Mouse (Mus musculus): ENCODE results near the gene Hrasls5. TPM values are rescaled to one million over a fixed set of nuclear protein-coding genes. Genes with fewer than 3 reads are reported as not detected.

Hrasls5 gene
- total RNA-seq (2017) = not detected in 2 replicates

DNA sequence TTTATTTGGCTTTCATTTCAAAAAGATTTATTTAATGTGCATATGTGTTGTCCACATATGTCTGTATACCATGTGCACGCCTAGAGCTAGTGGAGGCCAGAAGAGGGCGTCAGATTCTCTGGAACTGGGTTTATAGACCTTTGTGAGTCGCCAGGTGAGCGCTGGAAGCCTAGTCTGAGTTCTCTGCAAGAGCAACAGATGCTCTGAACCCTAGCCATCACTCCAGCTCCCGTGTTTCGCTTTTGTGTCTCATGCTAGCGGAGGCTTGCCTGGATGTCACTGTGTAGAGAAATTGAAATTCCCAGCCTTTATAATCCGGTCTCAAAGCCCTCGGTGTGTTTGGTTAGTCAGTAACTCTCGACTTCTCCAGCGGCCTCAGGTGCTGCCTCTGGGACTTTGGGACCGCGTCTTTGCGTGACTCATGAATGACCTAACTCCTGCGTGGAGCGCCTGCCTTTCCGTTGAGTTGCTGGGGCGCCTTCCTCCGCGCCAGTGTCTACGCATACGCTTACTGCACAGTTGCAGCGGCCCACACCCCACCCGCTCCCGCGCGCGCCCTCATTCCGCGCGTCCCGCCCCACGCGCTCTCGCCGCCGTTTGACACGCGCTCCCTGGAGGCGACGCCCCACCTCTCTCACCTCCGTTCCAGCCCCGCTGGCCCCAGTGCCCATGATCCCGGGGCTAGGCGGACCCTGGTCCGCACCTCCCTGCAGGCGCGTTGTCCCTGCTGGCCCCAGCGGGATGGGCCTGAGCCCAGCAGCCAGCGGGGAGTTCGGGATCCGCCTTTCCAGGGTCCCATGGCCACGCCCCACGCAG is at the start of gene Hrasls5:
TSS of gene Hrasls5 (plus strand) at position 600 of the 816 bp plus-strand sequence.
- peak; percentile 17 to 62; a peak in 3 of 4 replicates for ATAC-seq (replicated peaks in 1 of 2; ENCODE audit: insufficient read depth in 1 of 2, low FRiP score in 2 of 2, low TSS enrichment in 1 of 2, low read depth in 1 of 2, poor library complexity in 2 of 2, severe bottlenecking in 2 of 2)

DNA sequence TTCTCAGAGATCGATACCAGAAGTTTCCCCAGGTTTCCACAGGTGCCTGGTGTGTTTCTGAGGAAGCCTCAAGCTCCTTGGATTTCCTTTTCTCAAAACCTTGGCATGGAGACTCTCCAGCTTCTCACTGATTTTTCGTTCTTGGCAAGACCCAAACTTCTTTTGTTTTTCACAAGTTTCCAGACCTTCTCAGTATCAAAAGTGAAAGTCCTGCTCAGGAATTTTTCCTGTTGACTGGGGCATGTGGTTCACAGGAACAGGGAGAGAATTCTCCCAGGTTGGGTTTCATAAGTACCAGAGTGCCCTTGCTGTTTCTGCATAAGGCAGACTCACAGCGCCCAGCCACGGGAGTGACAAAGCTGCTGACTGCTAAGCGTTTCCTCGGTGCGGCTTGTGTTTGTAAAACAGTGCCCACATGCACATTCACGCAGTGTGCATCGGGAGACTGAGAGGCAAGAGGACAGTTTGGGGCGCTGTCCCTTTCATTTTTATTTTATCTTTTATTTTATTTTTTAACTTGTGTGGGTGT is 49.7 kb upstream of the Hrasls5 start:
- ATAC-seq (replicated peaks in 1 of 2; ENCODE audit: insufficient read depth in 1 of 2, low FRiP score in 2 of 2, low TSS enrichment in 1 of 2, low read depth in 1 of 2, poor library complexity in 2 of 2, severe bottlenecking in 2 of 2) = no peak

DNA sequence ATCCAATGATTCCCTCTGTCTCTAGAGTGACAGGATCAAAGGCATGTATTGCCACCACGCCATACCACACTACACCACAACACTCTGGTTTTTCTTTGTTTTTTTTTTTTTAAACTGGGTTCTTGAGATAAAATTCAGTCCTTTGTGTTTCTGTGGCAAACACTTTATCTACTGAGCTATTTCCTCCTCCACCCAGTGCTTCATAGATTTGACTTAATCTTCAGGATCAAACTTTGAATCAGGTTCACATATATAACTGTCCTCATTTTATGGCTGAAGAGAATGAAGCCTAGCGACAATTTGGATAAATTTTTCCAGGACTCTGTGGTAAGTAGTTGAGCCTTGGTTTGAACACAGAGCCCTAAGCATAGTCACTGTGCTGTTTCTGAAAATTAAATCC is 48.7 kb upstream of the Hrasls5 start:
- no peak for ATAC-seq (replicated peaks in 1 of 2; ENCODE audit: insufficient read depth in 1 of 2, low FRiP score in 2 of 2, low TSS enrichment in 1 of 2, low read depth in 1 of 2, poor library complexity in 2 of 2, severe bottlenecking in 2 of 2)

DNA sequence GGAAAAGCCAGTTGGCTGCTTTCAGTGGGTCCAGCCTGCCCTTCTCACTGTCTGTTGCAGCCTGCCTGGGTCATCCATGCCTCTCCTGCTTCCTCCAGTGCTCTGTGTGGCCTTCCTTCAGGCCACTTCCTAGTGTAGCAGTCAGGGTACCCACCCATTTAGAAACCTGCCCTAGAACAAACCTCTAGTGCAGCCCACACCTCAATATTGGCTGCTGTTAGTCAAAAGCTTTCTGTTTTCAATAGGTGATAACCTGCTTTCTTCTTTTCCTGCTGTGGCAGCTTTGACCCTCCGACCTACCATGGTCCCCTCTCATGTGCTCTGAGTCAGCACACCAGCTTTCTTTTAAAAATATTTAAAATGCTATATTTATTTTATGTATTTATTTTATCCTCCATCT is 47.9 kb upstream of the Hrasls5 start:
- ATAC-seq (replicated peaks in 1 of 2; ENCODE audit: insufficient read depth in 1 of 2, low FRiP score in 2 of 2, low TSS enrichment in 1 of 2, low read depth in 1 of 2, poor library complexity in 2 of 2, severe bottlenecking in 2 of 2) = no peak

DNA sequence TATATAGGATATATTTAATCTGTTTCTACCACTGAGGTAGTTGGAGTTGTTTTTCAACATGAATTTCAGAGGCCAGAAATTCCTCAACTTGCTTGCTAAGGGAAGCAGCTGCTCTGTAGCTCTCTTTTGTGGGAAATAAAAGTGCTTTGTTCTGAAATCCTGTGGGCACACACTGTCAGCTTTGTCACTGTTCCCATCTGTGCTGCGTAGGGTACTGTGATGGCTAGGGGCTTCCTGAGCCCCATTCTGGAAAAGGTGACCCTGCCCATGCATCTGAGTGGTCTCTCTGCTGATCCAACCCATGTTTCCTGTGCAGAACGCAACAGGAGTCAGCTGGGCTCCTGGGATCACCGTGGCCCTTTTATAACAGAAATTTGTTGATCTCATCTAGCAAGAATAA is 45.5 kb upstream of the Hrasls5 start:
- no peak for ATAC-seq (replicated peaks in 1 of 2; ENCODE audit: insufficient read depth in 1 of 2, low FRiP score in 2 of 2, low TSS enrichment in 1 of 2, low read depth in 1 of 2, poor library complexity in 2 of 2, severe bottlenecking in 2 of 2)

DNA sequence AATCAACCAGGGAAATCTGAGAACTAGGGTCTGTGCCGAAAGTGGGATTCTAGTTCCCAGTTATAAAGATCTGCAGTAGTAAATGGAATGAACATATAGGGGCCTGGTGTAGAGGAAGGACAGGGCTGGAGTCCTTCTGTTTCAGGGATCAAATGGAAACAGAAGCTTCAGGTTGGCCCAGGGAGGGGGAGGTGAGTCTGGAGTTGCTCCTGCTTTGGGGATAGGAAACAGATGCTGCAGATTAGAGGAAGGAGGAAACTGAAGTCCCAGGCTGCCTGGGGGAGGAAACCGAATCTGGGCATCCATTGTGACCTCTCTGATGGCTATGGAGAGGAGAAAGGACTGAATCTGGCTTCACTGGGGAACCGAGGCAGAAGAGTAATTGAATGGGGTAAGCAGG is 44.0 kb upstream of the Hrasls5 start:
- peak in 1 of 2 experiments; percentile 42; a peak in 1 of 4 replicates for ATAC-seq (replicated peaks in 1 of 2; ENCODE audit: insufficient read depth in 1 of 2, low FRiP score in 2 of 2, low TSS enrichment in 1 of 2, low read depth in 1 of 2, poor library complexity in 2 of 2, severe bottlenecking in 2 of 2)

DNA sequence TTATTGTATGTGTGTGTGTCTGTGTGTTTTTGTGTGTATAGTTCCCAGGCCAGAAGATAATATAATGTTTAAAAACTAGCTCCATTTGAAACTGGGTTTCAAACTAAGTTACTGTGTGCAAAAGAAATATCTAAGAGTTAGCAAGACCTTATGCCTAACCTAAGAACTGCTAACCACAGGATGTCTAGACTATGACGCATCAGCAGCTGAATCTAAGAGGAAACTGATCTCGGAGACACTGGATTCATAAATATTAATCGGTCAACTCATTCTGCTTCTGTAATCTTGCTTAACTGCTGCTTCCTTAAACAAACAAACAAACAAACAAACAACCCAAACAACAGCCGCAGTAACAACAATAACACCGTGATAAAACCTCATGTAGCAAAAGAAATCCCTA is 42.7 kb upstream of the Hrasls5 start:
- ATAC-seq (replicated peaks in 1 of 2; ENCODE audit: insufficient read depth in 1 of 2, low FRiP score in 2 of 2, low TSS enrichment in 1 of 2, low read depth in 1 of 2, poor library complexity in 2 of 2, severe bottlenecking in 2 of 2) = peak in 1 of 2 experiments; percentile 7; a peak in 1 of 4 replicates

DNA sequence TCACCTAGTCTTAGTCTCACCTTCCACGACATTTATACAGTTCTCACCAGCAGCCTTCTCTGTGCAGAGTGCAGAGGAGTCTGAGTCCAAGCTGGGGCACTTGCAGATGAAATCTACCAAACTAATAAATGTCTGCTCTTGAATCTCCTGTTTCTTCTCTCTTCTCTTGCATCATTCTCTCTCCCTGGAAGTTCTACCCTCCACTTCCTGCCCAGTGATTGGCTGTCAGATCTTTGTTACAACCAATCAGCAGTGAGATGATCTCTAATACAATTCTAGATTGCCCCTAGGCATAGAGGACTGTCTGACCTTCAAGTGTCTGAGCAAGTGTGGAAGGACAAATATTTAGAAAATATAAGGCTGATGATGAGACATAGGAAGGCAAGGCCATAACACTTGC is 36.2 kb upstream of the Hrasls5 start:
- no peak for ATAC-seq (replicated peaks in 1 of 2; ENCODE audit: insufficient read depth in 1 of 2, low FRiP score in 2 of 2, low TSS enrichment in 1 of 2, low read depth in 1 of 2, poor library complexity in 2 of 2, severe bottlenecking in 2 of 2)

DNA sequence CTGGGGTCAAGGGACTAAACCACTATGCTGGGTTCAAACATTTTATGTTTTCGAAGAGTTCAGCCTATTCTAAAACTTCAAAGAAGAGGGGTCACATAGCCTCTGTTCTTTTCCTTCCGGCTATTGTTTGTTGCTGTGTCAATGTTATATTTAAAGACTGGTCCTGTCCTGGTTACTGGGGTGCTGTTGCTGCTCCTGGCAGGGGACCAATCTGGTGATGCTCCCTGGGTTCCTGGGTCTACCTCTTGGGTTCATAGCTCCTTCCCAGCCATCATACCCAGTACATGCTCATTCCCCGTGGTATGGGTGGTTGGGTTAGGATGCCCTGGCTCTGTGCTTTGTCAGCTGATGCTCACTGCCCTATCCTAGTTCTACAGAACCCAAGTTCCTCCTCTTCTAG is 34.6 kb upstream of the Hrasls5 start:
- ATAC-seq (replicated peaks in 1 of 2; ENCODE audit: insufficient read depth in 1 of 2, low FRiP score in 2 of 2, low TSS enrichment in 1 of 2, low read depth in 1 of 2, poor library complexity in 2 of 2, severe bottlenecking in 2 of 2) = no peak

DNA sequence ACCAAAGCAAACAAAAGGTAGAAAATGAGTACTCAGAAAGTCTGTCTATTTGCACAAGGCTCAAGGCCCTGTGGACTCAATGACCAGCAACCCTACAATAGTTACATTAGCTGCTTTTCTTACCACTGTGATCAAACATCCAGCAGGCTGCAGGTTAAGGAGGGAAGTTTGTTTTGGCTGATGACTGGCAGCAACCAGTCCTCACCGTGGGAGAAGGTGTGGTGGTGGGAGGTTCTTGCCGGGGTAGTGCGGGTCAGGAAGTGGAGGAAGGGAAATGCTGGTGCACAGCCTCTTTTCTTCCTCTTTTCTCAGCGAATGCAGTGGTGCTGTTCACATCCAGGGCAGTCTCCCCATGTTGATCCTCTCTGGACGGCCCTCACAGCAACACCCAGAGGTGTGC is 31.3 kb upstream of the Hrasls5 start:
- ATAC-seq (replicated peaks in 1 of 2; ENCODE audit: insufficient read depth in 1 of 2, low FRiP score in 2 of 2, low TSS enrichment in 1 of 2, low read depth in 1 of 2, poor library complexity in 2 of 2, severe bottlenecking in 2 of 2) = no peak; a peak in 1 of 4 replicates

DNA sequence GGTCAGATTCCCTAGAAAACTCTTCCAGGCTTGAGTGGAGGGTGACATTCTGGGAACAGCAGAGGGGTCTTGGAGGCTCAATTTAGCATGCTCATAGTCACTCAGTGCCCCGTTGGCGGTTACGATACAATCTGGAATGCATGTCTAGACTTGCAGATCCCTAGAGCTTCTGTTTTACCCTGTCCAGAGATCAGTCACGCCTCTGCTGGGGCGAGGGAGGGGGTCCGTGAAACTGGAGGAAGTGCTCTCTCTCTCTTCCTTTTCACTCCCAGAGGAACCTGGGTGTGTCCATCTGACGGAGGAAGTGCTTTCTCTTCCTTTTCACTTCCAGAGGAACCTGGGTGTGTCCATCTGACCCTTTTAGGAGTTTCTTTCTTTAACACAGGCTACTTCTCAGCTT is 29.2 kb upstream of the Hrasls5 start:
- no peak for ATAC-seq (replicated peaks in 1 of 2; ENCODE audit: insufficient read depth in 1 of 2, low FRiP score in 2 of 2, low TSS enrichment in 1 of 2, low read depth in 1 of 2, poor library complexity in 2 of 2, severe bottlenecking in 2 of 2)

DNA sequence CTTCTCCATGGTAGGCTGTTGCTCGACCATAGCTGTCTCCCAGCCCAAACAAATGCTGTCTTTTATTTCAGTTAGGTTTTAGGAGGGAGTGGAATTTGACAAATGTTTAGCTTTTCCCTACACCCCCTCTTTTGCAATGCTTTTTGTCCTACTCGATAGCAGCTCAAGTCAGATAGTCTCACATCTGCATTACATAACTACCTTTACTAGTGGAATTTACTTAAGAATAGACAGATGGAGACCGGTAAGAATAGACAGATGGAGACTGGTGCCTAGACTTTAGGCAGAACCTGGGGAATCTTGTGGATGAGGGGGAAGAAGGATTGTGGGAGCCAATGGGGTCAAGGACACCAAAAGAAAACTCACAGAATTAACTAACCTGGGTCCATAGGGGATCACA is 28.7 kb upstream of the Hrasls5 start:
- ATAC-seq (replicated peaks in 1 of 2; ENCODE audit: insufficient read depth in 1 of 2, low FRiP score in 2 of 2, low TSS enrichment in 1 of 2, low read depth in 1 of 2, poor library complexity in 2 of 2, severe bottlenecking in 2 of 2) = no peak

DNA sequence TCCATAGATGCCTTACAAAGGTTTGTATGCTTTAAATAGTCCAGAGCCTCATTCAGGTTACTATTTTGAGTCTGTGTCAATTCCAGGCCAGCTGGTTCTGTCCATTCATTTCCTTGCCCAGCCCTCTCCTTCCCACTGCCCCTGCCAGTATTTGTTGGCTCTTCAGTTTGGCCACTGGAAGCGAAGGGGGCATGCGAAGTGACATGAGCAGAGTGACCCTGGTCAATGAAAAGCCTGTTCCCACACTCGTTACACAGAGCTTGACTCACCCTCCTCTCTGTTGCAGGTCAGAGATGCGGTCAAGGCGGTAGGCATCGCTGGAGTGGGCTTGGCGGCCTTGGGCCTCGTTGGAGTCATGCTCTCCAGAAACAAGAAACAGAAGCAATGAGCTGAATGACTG is 27.1 kb upstream of the Hrasls5 start:
- ATAC-seq (replicated peaks in 1 of 2; ENCODE audit: insufficient read depth in 1 of 2, low FRiP score in 2 of 2, low TSS enrichment in 1 of 2, low read depth in 1 of 2, poor library complexity in 2 of 2, severe bottlenecking in 2 of 2) = no peak

DNA sequence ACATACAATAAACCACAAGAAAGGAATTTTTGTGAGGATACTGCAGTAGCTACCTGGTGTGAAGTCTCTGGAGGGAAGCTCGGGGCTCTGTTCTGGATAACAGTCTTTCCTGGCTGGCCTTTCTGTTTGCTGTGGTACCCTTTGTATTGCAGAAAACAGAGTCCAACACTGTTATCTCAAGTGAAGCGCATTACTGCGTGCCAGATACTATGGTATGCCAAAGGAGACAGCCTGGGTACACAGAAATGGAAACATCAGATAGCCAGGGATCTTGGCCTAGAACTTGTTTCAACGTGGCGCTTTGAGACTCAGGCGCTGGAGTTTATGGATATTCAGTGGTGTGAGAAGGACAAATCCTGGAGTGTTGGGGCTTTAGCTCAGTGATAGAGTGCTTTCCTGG is 26.6 kb upstream of the Hrasls5 start:
- no peak for ATAC-seq (replicated peaks in 1 of 2; ENCODE audit: insufficient read depth in 1 of 2, low FRiP score in 2 of 2, low TSS enrichment in 1 of 2, low read depth in 1 of 2, poor library complexity in 2 of 2, severe bottlenecking in 2 of 2)

DNA sequence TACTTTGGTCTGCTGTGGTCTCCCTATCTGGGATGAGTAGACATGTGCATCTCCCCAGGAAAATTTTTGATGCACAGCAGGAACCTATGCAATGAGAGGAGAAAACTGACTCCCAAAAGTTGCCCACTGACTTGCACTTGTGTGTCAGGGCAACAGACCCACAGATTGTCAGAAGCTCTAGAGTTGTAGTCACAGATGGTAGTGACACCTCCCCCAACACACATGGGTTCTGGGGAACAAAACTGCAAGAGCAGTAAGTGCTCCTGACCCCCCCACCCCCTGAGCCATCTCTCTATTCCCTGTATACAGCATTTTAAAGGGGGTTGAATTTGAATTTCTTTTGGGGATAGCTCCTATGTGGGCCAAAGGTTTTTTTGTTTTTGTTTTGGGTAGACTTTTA is 21.5 kb upstream of the Hrasls5 start:
- no peak for ATAC-seq (replicated peaks in 1 of 2; ENCODE audit: insufficient read depth in 1 of 2, low FRiP score in 2 of 2, low TSS enrichment in 1 of 2, low read depth in 1 of 2, poor library complexity in 2 of 2, severe bottlenecking in 2 of 2)

DNA sequence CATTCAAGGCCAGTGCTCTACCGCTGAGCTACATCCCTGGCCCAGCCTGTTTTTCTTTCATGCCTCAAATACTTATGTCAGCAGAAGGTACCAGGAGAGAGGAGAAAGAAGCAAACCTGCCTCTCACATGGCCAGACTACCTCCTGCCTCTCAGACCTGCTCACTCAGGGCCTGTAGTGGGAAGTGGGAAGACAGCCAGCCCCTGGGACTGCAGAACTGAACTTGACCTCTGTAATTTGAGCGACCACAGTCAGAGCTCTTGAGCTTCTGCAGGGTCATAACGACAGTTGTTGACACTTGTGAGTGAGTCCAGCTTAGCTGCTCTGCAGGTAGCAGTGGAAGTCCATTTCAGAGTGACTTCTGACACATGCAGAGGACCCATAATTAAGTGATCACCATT is 20.3 kb upstream of the Hrasls5 start:
- ATAC-seq (replicated peaks in 1 of 2; ENCODE audit: insufficient read depth in 1 of 2, low FRiP score in 2 of 2, low TSS enrichment in 1 of 2, low read depth in 1 of 2, poor library complexity in 2 of 2, severe bottlenecking in 2 of 2) = no peak

DNA sequence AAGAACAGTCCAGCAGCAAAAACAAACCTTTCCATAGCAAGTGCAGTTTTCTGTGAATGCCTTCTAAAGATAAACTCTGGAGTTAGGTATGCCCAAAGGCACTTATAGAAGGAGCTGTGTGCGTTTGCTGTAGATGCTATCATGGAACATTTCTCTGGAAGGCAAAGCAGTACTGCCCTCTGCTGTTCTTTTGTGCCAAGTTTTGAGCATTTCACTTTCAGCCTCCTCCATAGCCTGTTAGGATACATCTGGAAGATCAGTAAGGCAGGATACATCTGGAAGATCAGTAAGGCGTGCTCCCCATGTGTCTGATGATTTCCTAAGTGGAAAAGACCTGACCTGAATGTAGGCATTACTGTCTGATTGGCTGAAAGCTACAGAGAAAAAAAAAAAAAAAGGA is 16.8 kb upstream of the Hrasls5 start:
- ATAC-seq (replicated peaks in 1 of 2; ENCODE audit: insufficient read depth in 1 of 2, low FRiP score in 2 of 2, low TSS enrichment in 1 of 2, low read depth in 1 of 2, poor library complexity in 2 of 2, severe bottlenecking in 2 of 2) = 0 out of 4 replicates have a peak, but pooled peaks of 1 of the 2 experiments have one; percentile 12

DNA sequence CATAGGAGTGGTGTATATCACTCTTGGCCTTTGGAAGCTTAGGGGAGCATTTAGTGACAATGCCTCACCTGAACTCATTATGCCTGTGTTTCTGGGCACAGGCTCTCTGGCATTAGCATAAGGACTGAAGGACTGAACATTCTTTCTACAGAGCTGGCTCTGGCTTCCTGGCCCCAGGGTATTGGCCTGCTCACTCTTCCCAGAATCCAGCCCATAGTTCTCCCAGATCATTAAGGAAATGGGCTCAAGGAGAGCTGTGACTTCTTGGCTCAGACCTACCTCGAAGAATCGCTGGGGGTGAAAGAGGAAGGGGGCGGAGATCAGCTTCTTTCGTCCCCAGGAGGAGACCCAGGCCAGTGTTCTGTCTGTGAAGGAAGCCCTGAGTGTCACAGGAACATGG is 13.9 kb upstream of the Hrasls5 start:
- ATAC-seq (replicated peaks in 1 of 2; ENCODE audit: insufficient read depth in 1 of 2, low FRiP score in 2 of 2, low TSS enrichment in 1 of 2, low read depth in 1 of 2, poor library complexity in 2 of 2, severe bottlenecking in 2 of 2) = no peak

DNA sequence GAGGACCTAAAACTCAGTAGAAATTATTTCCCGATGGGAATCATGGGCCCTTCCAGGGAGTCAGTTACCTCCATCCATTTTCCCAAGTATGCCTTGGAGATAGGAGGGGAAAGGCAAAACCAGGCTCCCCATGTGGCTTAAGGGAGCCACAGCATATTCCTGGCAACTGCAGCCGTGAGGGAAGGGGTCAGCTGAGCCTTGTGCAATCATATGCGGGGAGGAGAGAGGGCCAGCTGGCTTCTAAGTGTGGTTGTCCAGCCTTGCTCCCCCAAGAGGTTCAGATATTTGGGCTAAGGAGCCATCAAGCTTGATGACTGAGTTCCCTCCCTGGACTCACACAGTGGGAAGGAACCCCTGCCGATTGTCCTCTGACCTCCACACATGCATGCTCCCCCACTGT is 10.8 kb upstream of the Hrasls5 start:
- no peak for ATAC-seq (replicated peaks in 1 of 2; ENCODE audit: insufficient read depth in 1 of 2, low FRiP score in 2 of 2, low TSS enrichment in 1 of 2, low read depth in 1 of 2, poor library complexity in 2 of 2, severe bottlenecking in 2 of 2)
